Mouse (Mus musculus) stomach, embryonic 14.5 days (tissue): ENCODE results near the gene Zfp993. TPM values are rescaled to one million over a fixed set of nuclear protein-coding genes. Genes with fewer than 3 reads are reported as not detected.

Experiments
- polyA plus RNA-seq: library from polyadenylated mRNA; unstranded; fragments of >200 nt; fragmentation: Nextera tagmentation; extraction: Ambion mirVana; gene quantifications from 2 replicates; pipeline ENCODE4 v1.2.1, GENCODE M21; 2014

The Zfp993 gene
- polyA plus RNA-seq, 1 experiment from 2014 or later: 2.9 TPM

Other genes starting within 250 kb of the Zfp993 start
- 4.3 and 5.1 TPM in 2 replicates for gene Zfp992, start 161.9 kb upstream of the Zfp993 start, polyA plus RNA-seq
- gene Zfp981, start 108.9 kb upstream of the Zfp993 start, polyA plus RNA-seq: 0.08 and 0.09 TPM in 2 replicates